Mouse (Mus musculus) thymus, adult 2 months (tissue): ENCODE measurements around the gene Tpm4.

Source experiments
- CTCF ChIP-seq: fragments of 200-500 bp; IDR thresholded peaks from 2 replicates; pipeline ENCODE4 v1.5.1; 2012; ENCODE audit warnings: mild to moderate bottlenecking, control low read depth, low read length, moderate library complexity, borderline replicate concordance; ENCODE audit not compliant: control insufficient read depth, poor library complexity, insufficient read depth; ENCODE audit errors: extremely low read depth
- POLR2A ChIP-seq: fragments of 200-500 bp; IDR thresholded peaks from 2 replicates; pipeline ENCODE4 v1.6.1; 2012; ENCODE audit warnings: mild to moderate bottlenecking, low read length, control low read depth, moderate library complexity; ENCODE audit not compliant: control insufficient read depth, poor library complexity, insufficient read depth; ENCODE audit errors: extremely low read depth

GRCm38 (mm10) chr8:72147266-72147665 lies 12.5 kb downstream of the Tpm4 start:
- TF ChIP-seq POLR2A: no peak
- TF ChIP-seq CTCF: no peak
